Mouse (Mus musculus): ENCODE measurements around the gene Trim32. TPM values are rescaled to one million over a fixed set of nuclear protein-coding genes. Genes with fewer than 3 reads are reported as not detected.

The Trim32 gene
- polyA plus RNA-seq, 1 experiment from 2014 or later, result 56.1 TPM

- Histone ChIP-seq H3K4me1 (replicated peaks; ENCODE audit: control insufficient read depth, insufficient read depth, low read length) (peaks cover 17% of the 10 kb centered on the region), H3K4me3 (ENCODE audit: low read depth, low read length) (no peak overlapping the region), H3K36me3 (ENCODE audit: control insufficient read depth, insufficient read depth, low read length) (peaks cover 8% of the 10 kb centered on the region), H3K4me2 (ENCODE audit: low read length) (no peak overlapping the region), H3K9me3 (ENCODE audit: control insufficient read depth, low read length) (no peaks in the 10 kb centered on the region), H3K27ac (ENCODE audit: low read depth) (0 out of 2 replicates have a peak overlapping the region, but pooled peaks have one; percentile 10), H3K27me3 (replicated peaks; ENCODE audit: control insufficient read depth, insufficient read depth, low read length) (no peaks in the 10 kb centered on the region), H3K9ac (ENCODE audit: low read length) (no peak overlapping the region)
- WGBS, result 90% methylated on average over 4 of the region's 4 CpGs
- ATAC-seq (replicated peaks; ENCODE audit: low FRiP score, low TSS enrichment, low read depth), result no peak
- DNase-seq (ENCODE audit: low spot score), result no peak
Measured at GRCm38 (mm10) chr4:65608112-65608511, 3.3 kb downstream of the Trim32 start.

- WGBS, result 74% methylated on average over 5 of the region's 5 CpGs
- Histone ChIP-seq H3K27me3 (replicated peaks; ENCODE audit: control insufficient read depth, insufficient read depth, low read length) (no peaks in the 10 kb centered on the region), H3K4me3 (ENCODE audit: low read depth, low read length) (no peak overlapping the region), H3K36me3 (ENCODE audit: control insufficient read depth, insufficient read depth, low read length) (peaks cover 30% of the 10 kb centered on the region), H3K4me1 (replicated peaks; ENCODE audit: control insufficient read depth, insufficient read depth, low read length) (peaks cover 13% of the 10 kb centered on the region), H3K9ac (ENCODE audit: low read length) (no peak overlapping the region), H3K27ac (ENCODE audit: low read depth) (no peak overlapping the region), H3K9me3 (ENCODE audit: control insufficient read depth, low read length) (no peaks in the 10 kb centered on the region), H3K4me2 (ENCODE audit: low read length) (no peak overlapping the region)
- DNase-seq (ENCODE audit: low spot score) (no peak), ATAC-seq (replicated peaks; ENCODE audit: low FRiP score, low TSS enrichment, low read depth) (no peak)
Measured at GRCm38 (mm10) chr4:65610329-65610728, 5.5 kb downstream of the Trim32 start.

DNA sequence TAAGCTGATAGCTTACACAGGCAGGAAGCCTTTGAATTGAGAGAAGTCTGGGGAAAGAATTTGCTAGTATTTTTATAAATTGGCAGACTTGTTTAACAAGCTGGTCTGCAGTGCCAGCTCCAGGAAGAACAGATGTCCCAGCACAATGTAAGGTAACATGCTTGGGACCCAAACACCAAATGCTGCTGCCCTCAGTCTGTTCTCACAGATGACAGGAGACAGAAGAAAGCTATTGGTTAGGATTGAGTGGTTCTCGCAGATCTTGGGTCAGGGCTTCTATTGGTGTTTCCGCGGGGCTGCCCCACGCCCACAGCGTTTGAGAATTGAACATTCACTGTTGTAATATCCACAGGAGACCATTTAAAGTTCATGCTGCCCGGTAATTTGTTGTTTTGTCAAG lies 6.1 kb downstream of the Trim32 start:
- no peaks in the 10 kb centered on the region for H3K27me3 ChIP-seq (replicated peaks; ENCODE audit: control insufficient read depth, insufficient read depth, low read length)
- H3K27ac ChIP-seq (ENCODE audit: low read depth), result no peak overlapping the region
- 84% methylated on average over 6 of the region's 6 CpGs for WGBS
- H3K4me3 ChIP-seq (ENCODE audit: low read depth, low read length), result no peak overlapping the region
- H3K9ac ChIP-seq (ENCODE audit: low read length), result no peak overlapping the region
- ATAC-seq (replicated peaks; ENCODE audit: low FRiP score, low TSS enrichment, low read depth) (no peak), DNase-seq (ENCODE audit: low spot score) (no peak)
- peaks cover 36% of the 10 kb centered on the region for H3K36me3 ChIP-seq (ENCODE audit: control insufficient read depth, insufficient read depth, low read length)
- H3K4me1 ChIP-seq (replicated peaks; ENCODE audit: control insufficient read depth, insufficient read depth, low read length), result peaks cover 10% of the 10 kb centered on the region
- H3K4me2 ChIP-seq (ENCODE audit: low read length), result no peak overlapping the region
- no peaks in the 10 kb centered on the region for H3K9me3 ChIP-seq (ENCODE audit: control insufficient read depth, low read length)

- ATAC-seq (replicated peaks; ENCODE audit: low FRiP score, low TSS enrichment, low read depth), result no peak
- WGBS, result 96% methylated on average over 14 of the region's 14 CpGs
Measured at GRCm38 (mm10) chr4:65613135-65613534, 8.3 kb downstream of the Trim32 start.

GRCm38 (mm10) chr4:65620125-65620524 lies 15.3 kb downstream of the Trim32 start:
- Histone ChIP-seq H3K4me1 (replicated peaks; ENCODE audit: control insufficient read depth, insufficient read depth, low read length) (no peaks in the 10 kb centered on the region), H3K4me3 (ENCODE audit: low read depth, low read length) (no peak overlapping the region), H3K4me2 (ENCODE audit: low read length) (no peak overlapping the region), H3K27me3 (replicated peaks; ENCODE audit: control insufficient read depth, insufficient read depth, low read length) (no peaks in the 10 kb centered on the region), H3K9ac (ENCODE audit: low read length) (no peak overlapping the region), H3K9me3 (ENCODE audit: control insufficient read depth, low read length) (no peaks in the 10 kb centered on the region), H3K27ac (ENCODE audit: low read depth) (no peak overlapping the region), H3K36me3 (ENCODE audit: control insufficient read depth, insufficient read depth, low read length) (peaks cover 36% of the 10 kb centered on the region)
- ATAC-seq (replicated peaks; ENCODE audit: low FRiP score, low TSS enrichment, low read depth), result no peak
- WGBS, result 80% methylated on average over 3 of the region's 3 CpGs
- no peak for DNase-seq (ENCODE audit: low spot score)

More at GRCm38 (mm10) chr4:65613135-65613534, 8.3 kb downstream of the Trim32 start:
- no peaks in the 10 kb centered on the region for H3K27me3 ChIP-seq (replicated peaks; ENCODE audit: control insufficient read depth, insufficient read depth, low read length)
- H3K4me1 ChIP-seq (replicated peaks; ENCODE audit: control insufficient read depth, insufficient read depth, low read length), result no peaks in the 10 kb centered on the region; the same call in 1 of the 2 replicates
- H3K4me2 ChIP-seq (ENCODE audit: low read length), result no peak overlapping the region
- no peaks in the 10 kb centered on the region for H3K9me3 ChIP-seq (ENCODE audit: control insufficient read depth, low read length)
- H3K9ac ChIP-seq (ENCODE audit: low read length), result no peak overlapping the region
- no peak for DNase-seq (ENCODE audit: low spot score)
- peaks cover 45% of the 10 kb centered on the region for H3K36me3 ChIP-seq (ENCODE audit: control insufficient read depth, insufficient read depth, low read length)
- no peak overlapping the region for H3K4me3 ChIP-seq (ENCODE audit: low read depth, low read length)
- H3K27ac ChIP-seq (ENCODE audit: low read depth), result no peak overlapping the region

DNA sequence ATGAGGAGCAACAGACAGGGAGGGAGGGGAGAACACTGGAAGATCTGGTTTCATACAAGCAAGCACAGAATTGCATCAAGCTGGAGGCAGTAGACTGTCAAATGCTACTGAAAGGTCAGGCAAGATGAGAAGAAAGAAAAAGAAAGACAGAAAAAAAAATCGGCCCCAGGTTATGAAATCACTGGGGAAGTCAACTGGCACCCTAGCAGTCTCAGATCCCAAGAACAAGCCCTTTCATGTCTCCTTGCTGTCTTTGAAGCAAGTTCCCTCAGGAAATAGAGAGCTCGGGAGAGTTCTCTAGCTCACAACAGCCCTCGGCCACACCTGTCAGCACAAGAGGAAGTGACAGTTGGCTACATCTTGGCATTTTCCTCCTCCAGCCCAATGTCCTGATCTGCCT lies 33.4 kb downstream of the Trim32 start:
- no peaks in the 10 kb centered on the region for H3K36me3 ChIP-seq (ENCODE audit: control insufficient read depth, insufficient read depth, low read length)
- ATAC-seq (replicated peaks; ENCODE audit: low FRiP score, low TSS enrichment, low read depth) (no peak), DNase-seq (ENCODE audit: low spot score) (no peak)
- no peak overlapping the region for H3K4me2 ChIP-seq (ENCODE audit: low read length)
- H3K4me3 ChIP-seq (ENCODE audit: low read depth, low read length), result no peak overlapping the region
- H3K27me3 ChIP-seq (replicated peaks; ENCODE audit: control insufficient read depth, insufficient read depth, low read length), result no peaks in the 10 kb centered on the region
- WGBS, result 82% methylated on average over 3 of the region's 3 CpGs
- H3K9ac ChIP-seq (ENCODE audit: low read length), result no peak overlapping the region
- no peak overlapping the region for H3K27ac ChIP-seq (ENCODE audit: low read depth)
- H3K4me1 ChIP-seq (replicated peaks; ENCODE audit: control insufficient read depth, insufficient read depth, low read length), result no peaks in the 10 kb centered on the region
- peaks cover 6% of the 10 kb centered on the region; the same call in 1 of the 2 replicates for H3K9me3 ChIP-seq (ENCODE audit: control insufficient read depth, low read length)

DNA sequence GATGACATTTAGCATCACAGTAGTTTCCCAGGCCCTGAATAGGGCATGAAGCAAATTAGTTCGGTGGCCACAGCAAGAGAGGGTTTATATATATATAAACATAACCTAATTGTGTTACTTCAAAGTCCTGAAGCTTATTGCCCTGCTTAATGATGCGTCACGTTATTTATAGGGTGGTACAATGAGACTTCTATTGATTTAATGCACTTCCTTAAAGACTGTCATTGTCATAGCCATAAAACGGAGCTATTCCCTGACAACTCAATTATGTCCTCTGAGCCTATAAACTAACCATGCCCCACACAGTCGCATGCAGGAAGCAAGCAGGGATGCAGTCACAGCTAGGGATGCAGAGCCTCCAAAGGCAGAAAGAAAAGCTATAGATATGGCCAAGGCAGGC lies 37.8 kb downstream of the Trim32 start:
- Histone ChIP-seq H3K9me3 (ENCODE audit: control insufficient read depth, low read length) (peaks cover 6% of the 10 kb centered on the region; the same call in 1 of the 2 replicates), H3K27ac (ENCODE audit: low read depth) (no peak overlapping the region), H3K4me3 (ENCODE audit: low read depth, low read length) (no peak overlapping the region), H3K4me2 (ENCODE audit: low read length) (no peak overlapping the region), H3K9ac (ENCODE audit: low read length) (no peak overlapping the region), H3K27me3 (replicated peaks; ENCODE audit: control insufficient read depth, insufficient read depth, low read length) (no peaks in the 10 kb centered on the region), H3K4me1 (replicated peaks; ENCODE audit: control insufficient read depth, insufficient read depth, low read length) (no peaks in the 10 kb centered on the region), H3K36me3 (ENCODE audit: control insufficient read depth, insufficient read depth, low read length) (no peaks in the 10 kb centered on the region)
- no peak for DNase-seq (ENCODE audit: low spot score)
- no peak for ATAC-seq (replicated peaks; ENCODE audit: low FRiP score, low TSS enrichment, low read depth)
- 37% methylated on average over 5 of the region's 5 CpGs for WGBS

DNA sequence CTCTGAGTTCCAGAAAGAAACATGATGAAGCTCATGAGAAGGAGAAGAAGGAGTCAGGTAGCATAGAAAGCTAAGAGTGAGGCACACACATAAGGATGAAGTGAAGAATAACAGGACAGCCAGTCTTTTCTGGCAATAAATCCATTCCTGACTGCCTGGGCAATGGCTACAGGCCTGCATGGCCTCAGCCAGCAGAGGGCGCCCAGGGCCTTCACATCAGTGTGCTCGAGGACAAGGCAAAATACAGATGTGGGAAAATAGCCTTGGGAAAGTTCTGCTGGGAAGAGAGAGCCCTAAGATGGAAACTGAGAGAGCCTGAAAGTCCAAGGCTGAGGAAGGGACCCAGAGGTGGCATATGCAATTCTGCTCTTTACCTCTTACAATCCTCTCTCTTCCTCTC lies 49.9 kb downstream of the Trim32 start:
- Histone ChIP-seq H3K9ac (ENCODE audit: low read length) (no peak overlapping the region), H3K4me1 (replicated peaks; ENCODE audit: control insufficient read depth, insufficient read depth, low read length) (no peaks in the 10 kb centered on the region; the same call in 1 of the 2 replicates), H3K27me3 (replicated peaks; ENCODE audit: control insufficient read depth, insufficient read depth, low read length) (no peaks in the 10 kb centered on the region), H3K4me2 (ENCODE audit: low read length) (no peak overlapping the region), H3K9me3 (ENCODE audit: control insufficient read depth, low read length) (no peaks in the 10 kb centered on the region), H3K4me3 (ENCODE audit: low read depth, low read length) (no peak overlapping the region), H3K36me3 (ENCODE audit: control insufficient read depth, insufficient read depth, low read length) (no peaks in the 10 kb centered on the region), H3K27ac (ENCODE audit: low read depth) (no peak overlapping the region)
- peak; percentile 86 for DNase-seq (ENCODE audit: low spot score)
- WGBS, result 0% methylated on average over 2 of the region's 2 CpGs
- no peak; the same call in 1 of the 2 replicates for ATAC-seq (replicated peaks; ENCODE audit: low FRiP score, low TSS enrichment, low read depth)

DNA sequence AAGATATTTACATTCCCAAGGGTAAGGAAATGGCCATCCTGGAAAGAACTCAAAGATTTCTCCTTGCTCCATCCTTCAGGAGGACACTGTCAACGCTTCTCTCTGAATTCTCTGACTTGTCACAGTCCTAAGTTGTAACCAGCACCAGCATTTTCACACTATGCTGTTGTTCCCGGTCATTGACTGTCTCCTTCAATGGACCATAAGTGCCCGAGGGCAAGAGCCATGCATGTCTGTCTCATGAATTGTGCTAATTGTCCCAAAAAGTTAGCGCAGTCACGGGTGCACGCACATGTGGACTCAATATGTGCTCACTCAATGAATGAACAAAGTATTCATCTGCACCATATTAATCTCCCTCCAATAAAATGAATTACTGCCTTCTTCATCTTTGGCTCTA lies 58.4 kb downstream of the Trim32 start:
- no peaks in the 10 kb centered on the region for H3K4me1 ChIP-seq (replicated peaks; ENCODE audit: control insufficient read depth, insufficient read depth, low read length)
- H3K4me2 ChIP-seq (ENCODE audit: low read length), result no peak overlapping the region
- H3K9ac ChIP-seq (ENCODE audit: low read length), result no peak overlapping the region
- H3K27me3 ChIP-seq (replicated peaks; ENCODE audit: control insufficient read depth, insufficient read depth, low read length), result no peaks in the 10 kb centered on the region
- H3K4me3 ChIP-seq (ENCODE audit: low read depth, low read length), result no peak overlapping the region
- 84% methylated on average over 6 of the region's 6 CpGs for WGBS
- H3K36me3 ChIP-seq (ENCODE audit: control insufficient read depth, insufficient read depth, low read length), result no peaks in the 10 kb centered on the region
- DNase-seq (ENCODE audit: low spot score) (no peak), ATAC-seq (replicated peaks; ENCODE audit: low FRiP score, low TSS enrichment, low read depth) (no peak)
- no peak overlapping the region for H3K27ac ChIP-seq (ENCODE audit: low read depth)
- no peaks in the 10 kb centered on the region for H3K9me3 ChIP-seq (ENCODE audit: control insufficient read depth, low read length)
